Mouse (Mus musculus) testis, adult 2 months (tissue): Measurements from ENCODE around the gene Casc3.

ENCODE experiments used
- CTCF ChIP-seq: fragments of 200-500 bp; IDR thresholded peaks from 2 replicates; pipeline ENCODE4 v1.5.1; 2012; ENCODE audit warnings: low read depth, mild to moderate bottlenecking, inconsistent platforms, low read length, moderate library complexity; ENCODE audit not compliant: control insufficient read depth, insufficient read depth, insufficient replicate concordance
- POLR2A ChIP-seq: fragments of 200-500 bp; IDR thresholded peaks from 2 replicates; pipeline ENCODE4 v1.6.1; 2012; ENCODE audit warnings: low read depth, mild to moderate bottlenecking, inconsistent platforms, low read length, moderate library complexity; ENCODE audit not compliant: control insufficient read depth

DNA sequence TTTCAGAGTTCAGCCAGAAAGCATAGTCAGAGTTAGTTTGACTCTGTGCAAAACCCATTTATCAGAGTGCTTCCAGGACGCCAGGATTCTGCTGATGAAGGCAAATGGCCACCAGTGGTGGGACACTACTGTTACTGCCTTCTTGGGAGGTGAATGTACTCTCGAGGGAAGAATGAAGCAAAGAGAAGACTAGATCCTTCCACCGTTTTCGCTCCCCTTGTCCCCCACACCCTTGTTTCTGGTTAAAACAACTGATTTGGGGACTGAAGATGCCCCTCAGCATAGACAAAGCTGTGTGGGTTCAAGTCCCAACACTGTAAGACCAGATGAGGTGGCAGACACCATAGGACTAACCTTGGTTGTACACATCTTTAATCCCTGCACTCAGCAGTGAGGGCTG lies 20.6 kb upstream of the Casc3 start:
- TF ChIP-seq POLR2A (no peak), CTCF (no peak)
